Mouse (Mus musculus): ENCODE measurements around the gene Arfgap3.
A peak's percentile ranks its signal among the peaks of the same experiment; 100 is the strongest.

Arfgap3 gene

DNA sequence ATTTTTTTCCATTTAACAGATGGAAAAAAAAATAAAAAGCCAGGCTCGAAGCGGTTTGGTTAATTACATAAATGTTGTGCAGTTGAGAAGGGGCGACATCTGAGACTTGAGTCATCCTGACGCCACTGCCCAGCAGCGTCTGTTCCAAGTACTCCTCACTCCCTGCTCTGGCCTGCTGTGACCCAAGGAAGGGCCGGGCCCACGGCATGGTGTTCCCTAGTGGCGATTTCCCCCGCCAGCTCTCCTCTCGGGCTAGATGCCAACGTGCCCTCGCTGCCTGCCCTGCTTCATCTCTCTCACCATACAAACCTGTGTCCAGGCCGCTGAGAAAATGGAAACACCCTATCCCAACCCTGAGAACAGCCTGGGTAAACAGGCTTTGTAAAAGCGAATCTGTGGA lies 98.0 kb downstream of the Arfgap3 start:
- no peak for DNase-seq (ENCODE audit: low read depth, low spot score)

DNA sequence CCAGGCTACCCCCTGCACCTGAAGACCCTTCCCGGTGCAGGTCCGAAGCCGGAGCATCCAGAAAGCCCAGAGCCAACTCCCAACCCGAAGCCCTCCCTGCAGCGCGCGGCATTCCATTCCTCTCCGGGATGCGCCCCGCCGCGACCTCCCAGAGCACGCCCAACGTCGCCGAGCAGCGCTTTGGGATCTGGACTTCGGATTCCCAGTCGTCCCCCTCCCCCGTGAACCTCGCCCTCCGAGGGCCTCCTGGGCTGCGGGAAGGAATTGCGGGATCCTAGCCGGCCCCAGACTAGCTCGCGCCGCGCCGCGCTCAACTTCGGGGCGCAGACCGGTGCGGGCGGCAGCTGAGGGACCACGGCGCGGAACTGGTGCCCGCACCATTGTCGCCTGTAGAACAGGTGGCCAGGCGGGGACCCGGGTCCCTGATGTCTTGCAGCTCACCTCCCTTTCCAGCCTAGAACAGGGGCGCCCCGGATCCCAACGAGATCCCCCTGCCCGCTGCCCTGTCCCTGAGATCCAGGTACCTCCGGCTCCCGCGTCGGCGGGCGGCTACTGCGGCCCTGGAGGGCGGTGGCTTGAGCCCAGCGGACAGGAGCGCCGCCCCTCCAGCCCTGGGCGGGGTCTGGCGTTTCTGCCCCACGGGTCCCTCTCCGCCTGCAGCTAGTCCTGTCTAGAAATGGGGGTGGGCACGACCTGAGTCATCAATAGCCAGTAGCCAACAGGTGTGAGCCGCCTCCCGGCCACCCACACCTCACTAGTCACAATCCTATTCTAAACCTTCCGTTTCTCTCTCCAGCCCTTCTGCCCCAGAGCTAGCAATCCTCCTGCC lies 98.7 kb downstream of the Arfgap3 start, which contains the start of gene A4galt:
TSS of gene A4galt (minus strand) at position 599 of the 829 bp plus-strand sequence.
- DNase-seq (ENCODE audit: low read depth, low spot score) = peak; percentile 50

DNA sequence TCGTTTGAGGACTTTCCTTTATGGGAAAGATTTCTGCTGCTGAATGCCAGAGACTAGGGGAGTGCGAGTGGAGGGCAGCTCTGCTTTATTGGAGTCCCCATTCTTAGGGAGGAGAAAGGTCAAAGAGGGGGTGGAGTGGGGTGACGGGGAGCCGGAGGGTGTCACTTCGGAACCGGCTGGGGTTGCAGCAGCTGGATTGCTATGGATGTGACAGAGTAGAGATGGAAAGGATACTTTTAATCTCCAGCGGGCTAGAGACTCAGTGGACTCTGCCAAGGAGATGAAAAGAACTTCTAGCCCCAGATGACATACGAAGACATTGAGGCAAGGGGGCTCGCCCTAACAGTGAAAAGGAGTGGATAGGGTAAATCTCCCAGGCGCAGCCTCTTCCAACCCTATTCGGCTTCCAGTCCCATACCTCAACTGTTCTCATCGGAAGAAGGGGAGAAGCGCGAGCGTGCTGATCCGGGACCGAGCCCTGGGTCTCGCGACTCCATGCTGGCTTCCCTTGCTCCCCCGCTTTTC lies 99.3 kb downstream of the Arfgap3 start:
- no peak for DNase-seq (ENCODE audit: low read depth, low spot score)

Data from mesoderm, embryonic 11.5 days (tissue).